Comparison of ENCODE assay signal across 17 mouse cellular contexts in the genomic region with DNA sequence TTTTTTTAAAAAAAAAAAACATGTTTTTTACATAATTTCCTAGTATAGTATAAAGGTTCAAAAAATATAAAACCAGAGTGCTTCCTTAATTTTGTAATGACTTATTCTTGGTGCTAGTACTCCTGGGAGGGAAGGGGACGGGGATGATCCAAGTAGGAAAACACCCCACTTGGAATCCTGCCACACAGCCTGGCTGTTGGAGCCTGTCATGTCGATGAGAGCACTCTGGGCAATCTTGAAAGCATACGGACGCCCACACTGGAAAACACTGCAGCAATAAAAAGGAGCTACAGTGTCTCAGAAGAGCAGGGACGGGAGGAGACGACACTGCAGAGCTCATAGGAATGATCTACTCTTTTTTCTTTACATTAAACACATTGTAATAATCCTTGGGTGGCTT. TPM values are rescaled to one million over a fixed set of nuclear protein-coding genes. Genes with fewer than 3 reads are reported as not detected.
DNase-seq lines count a peak whose midpoint lies in the region; ATAC-seq and TF ChIP-seq lines count a peak whose summit lies in the region.
"Had no signal": no experiment of that assay in that cellular context is flagged by ENCODE, and none has a peak within 500 bp of the region (broad histone marks: within the 10 kb centered on the region; RNA-seq: fewer than 3 reads in every experiment).

No protein-coding gene starts in this region.

- H3K36me3 ChIP-seq in forebrain, postnatal 0 days (ENCODE audit: insufficient read depth) = no peaks in the 10 kb centered on the region
- H3K36me3 ChIP-seq in forebrain, embryonic 12.5 days (replicated peaks) = no peaks in the 10 kb centered on the region
- no peaks in the 10 kb centered on the region for H3K36me3 ChIP-seq in midbrain, postnatal 0 days (ENCODE audit: insufficient read depth, low read length)
- H3K36me3 ChIP-seq: heart, embryonic 10.5 days; liver, embryonic 12.5 days had no signal

- no peak overlapping the region for H3K27ac ChIP-seq in forebrain, postnatal 0 days (ENCODE audit: low read depth, low read length)
- H3K27ac ChIP-seq in forebrain, embryonic 12.5 days = no peak overlapping the region
- no peak overlapping the region for H3K27ac ChIP-seq in layer of hippocampus, adult 2 months
- H3K27ac ChIP-seq in midbrain, postnatal 0 days (ENCODE audit: low read depth, low read length) = no peak overlapping the region
- H3K27ac ChIP-seq: heart, embryonic 10.5 days; hindbrain, embryonic 14.5 days; liver, embryonic 12.5 days had no signal

- 46% methylated on average over 6 of the region's 6 CpGs for WGBS in forebrain, postnatal 0 days
- WGBS in forebrain, embryonic 12.5 days = 81% methylated on average over 6 of the region's 6 CpGs
- 71% methylated on average over 6 of the region's 6 CpGs for WGBS in midbrain, postnatal 0 days

- no peak overlapping the region for H3K4me2 ChIP-seq in forebrain, postnatal 0 days (ENCODE audit: low read depth)
- no peak overlapping the region for H3K4me2 ChIP-seq in forebrain, embryonic 12.5 days
- no peak overlapping the region for H3K4me2 ChIP-seq in midbrain, postnatal 0 days (ENCODE audit: low read depth, low read length, poor library complexity, severe bottlenecking)
- H3K4me2 ChIP-seq: hindbrain, embryonic 14.5 days; liver, embryonic 12.5 days had no signal

- no peaks in the 10 kb centered on the region for H3K4me1 ChIP-seq in forebrain, postnatal 0 days (ENCODE audit: insufficient read depth)
- H3K4me1 ChIP-seq in forebrain, embryonic 12.5 days = no peaks in the 10 kb centered on the region
- H3K4me1 ChIP-seq in midbrain, postnatal 0 days (ENCODE audit: insufficient read depth, low read length) = no peaks in the 10 kb centered on the region
- H3K4me1 ChIP-seq: heart, embryonic 10.5 days had no signal

- no peaks in the 10 kb centered on the region for H3K27me3 ChIP-seq in forebrain, postnatal 0 days (ENCODE audit: insufficient read depth, low read length)
- no peaks in the 10 kb centered on the region for H3K27me3 ChIP-seq in forebrain, embryonic 12.5 days
- no peaks in the 10 kb centered on the region for H3K27me3 ChIP-seq in midbrain, postnatal 0 days (ENCODE audit: insufficient read depth, low read length)
- H3K27me3 ChIP-seq: liver, embryonic 12.5 days had no signal

- TF ChIP-seq CTCF in forebrain, postnatal 0 days (IDR thresholded peaks at IDR 0.05; ENCODE audit: low read depth) = no peak
- TF ChIP-seq CTCF in layer of hippocampus, adult 2 months (conservative IDR thresholded peaks at IDR 0.05) = no peak
- TF ChIP-seq CTCF in midbrain, postnatal 0 days (IDR thresholded peaks at IDR 0.05) = no peak

- peak; percentile 44 for DNase-seq in forebrain, postnatal 0 days
- peak; percentile 11 to 17 for DNase-seq in layer of hippocampus, postnatal 36 days
- DNase-seq in layer of hippocampus, adult 2 months (ENCODE audit: low spot score in 2 of 2) = no peak
- DNase-seq in thymus, postnatal 4 days = peak; percentile 0
- DNase-seq in thymus, postnatal 36 days = no peak
- peak; percentile 32 for DNase-seq in telencephalon, adult 2 months (ENCODE audit: low read depth, low spot score)
- no peak for DNase-seq in midbrain, postnatal 0 days (ENCODE audit: low spot score)
- DNase-seq: cerebellum, adult 18-20 months; gastrocnemius, postnatal 25 days; heart, postnatal 14 days; kidney, adult 11 months; kidney, postnatal 14 days had no signal

- H3K9ac ChIP-seq in forebrain, postnatal 0 days = no peak overlapping the region
- H3K9ac ChIP-seq in forebrain, embryonic 12.5 days = no peak overlapping the region
- no peak overlapping the region for H3K9ac ChIP-seq in midbrain, postnatal 0 days (replicated peaks; ENCODE audit: low read length, poor library complexity, severe bottlenecking)
- H3K9ac ChIP-seq: hindbrain, embryonic 14.5 days; liver, embryonic 12.5 days had no signal

- peak; percentile 27; the same call in 1 of the 2 replicates for ATAC-seq in forebrain, postnatal 0 days
- ATAC-seq in forebrain, embryonic 12.5 days (ENCODE audit: low FRiP score) = no peak
- no peak for ATAC-seq in midbrain, postnatal 0 days (ENCODE audit: low FRiP score)
- ATAC-seq: liver, embryonic 12.5 days had no signal

- no peaks in the 10 kb centered on the region for H3K9me3 ChIP-seq in forebrain, postnatal 0 days (ENCODE audit: low read length)
- no peaks in the 10 kb centered on the region for H3K9me3 ChIP-seq in forebrain, embryonic 12.5 days
- no peaks in the 10 kb centered on the region for H3K9me3 ChIP-seq in midbrain, postnatal 0 days (ENCODE audit: low read length)
- H3K9me3 ChIP-seq: heart, embryonic 10.5 days; liver, embryonic 12.5 days had no signal

- H3K4me3 ChIP-seq in forebrain, postnatal 0 days (ENCODE audit: low read depth, low read length) = no peak overlapping the region
- no peak overlapping the region for H3K4me3 ChIP-seq in forebrain, embryonic 12.5 days (replicated peaks)
- H3K4me3 ChIP-seq in layer of hippocampus, adult 2 months = no peak overlapping the region
- H3K4me3 ChIP-seq in midbrain, postnatal 0 days (ENCODE audit: low read depth, low read length) = no peak overlapping the region
- H3K4me3 ChIP-seq: heart, embryonic 10.5 days; liver, embryonic 12.5 days had no signal

RNA-seq across cellular contexts. Expression of a gene that starts 42.0 kb away (rescaled TPM):
- 8.6 and 9.6 TPM in 2 replicates for total RNA-seq in forebrain, postnatal 0 days (2014; rRNA removed)
- 3.8 and 6.4 TPM in 2 replicates for polyA plus RNA-seq in forebrain, postnatal 0 days (2015; fragmentation: Nextera tagmentation; extraction: Ambion mirVana)
- 1.5 TPM in 2 replicates for polyA plus RNA-seq in forebrain, embryonic 12.5 days (2016; fragmentation: Nextera tagmentation; extraction: Ambion mirVana)
- 10 to 100 TPM; 16.0 TPM for total RNA-seq in layer of hippocampus, postnatal 36 days (2021)
- 10 to 100 TPM; 14.0 to 16.3 TPM for total RNA-seq in layer of hippocampus, adult 2 months (2021)
- total RNA-seq in midbrain, postnatal 0 days (2014; rRNA removed) = 6.9 and 7.9 TPM in 2 replicates
- polyA plus RNA-seq in midbrain, postnatal 0 days (2015; fragmentation: Nextera tagmentation; extraction: Ambion mirVana) = 5.4 and 6.0 TPM in 2 replicates
- total RNA-seq: gastrocnemius, postnatal 25 days; megakaryocyte-erythroid progenitor cell, adult 5-6 weeks had no signal

RNA-seq across cellular contexts. Expression of a gene that starts 55.4 kb away (rescaled TPM):
- total RNA-seq in forebrain, postnatal 0 days (2014; rRNA removed) = 20.9 and 29.3 TPM in 2 replicates
- polyA plus RNA-seq in forebrain, postnatal 0 days (2015; fragmentation: Nextera tagmentation; extraction: Ambion mirVana) = 3.3 and 5.2 TPM in 2 replicates
- polyA plus RNA-seq in forebrain, embryonic 12.5 days (2016; fragmentation: Nextera tagmentation; extraction: Ambion mirVana) = 7.9 and 8.0 TPM in 2 replicates
- 10 to 100 TPM; 36.5 to 36.6 TPM for total RNA-seq in layer of hippocampus, postnatal 36 days (2021)
- total RNA-seq in layer of hippocampus, adult 2 months (2021) = 10 to 100 TPM; 35.2 to 36.8 TPM
- total RNA-seq in midbrain, postnatal 0 days (2014; rRNA removed) = 29.0 and 34.3 TPM in 2 replicates
- 6.2 and 7.2 TPM in 2 replicates for polyA plus RNA-seq in midbrain, postnatal 0 days (2015; fragmentation: Nextera tagmentation; extraction: Ambion mirVana)

Comparison
In these comparisons a context has a peak if more than half of its experiments do, and no peak if none do; other contexts are left out.
1. DNase-seq: peak in forebrain, postnatal 0 days (single experiment), layer of hippocampus, postnatal 36 days (2 of 2), thymus, postnatal 4 days (single experiment) and telencephalon, adult 2 months (single experiment); none in layer of hippocampus, adult 2 months (0 of 2), thymus, postnatal 36 days (0 of 2) and midbrain, postnatal 0 days (single experiment).